ENCODE assay signal across 16 mouse cellular contexts in the genomic region with DNA sequence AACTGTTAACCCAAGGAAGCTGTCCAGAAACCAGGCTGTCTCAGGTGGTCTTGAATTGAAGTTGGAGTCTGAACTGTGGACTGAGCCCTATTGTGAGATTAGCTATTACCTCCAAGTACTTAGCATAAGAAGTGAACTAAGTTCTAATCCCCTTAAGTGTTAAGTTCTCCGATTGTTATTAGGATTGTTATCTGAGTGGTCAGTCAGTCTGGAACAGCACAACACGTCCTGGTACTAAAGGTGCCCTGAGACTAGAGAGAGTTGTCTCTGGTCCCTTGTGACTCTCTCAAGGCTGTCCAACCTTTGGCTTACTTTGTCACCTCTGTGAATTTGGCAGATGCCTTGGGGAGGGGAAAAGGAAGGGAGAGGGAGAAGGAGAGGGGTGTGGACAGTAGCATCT.
"Had no signal": no experiment of that assay in that cellular context is flagged by ENCODE, and none has a peak within 500 bp of the region (broad histone marks: within the 10 kb centered on the region; RNA-seq: fewer than 3 reads in every experiment).

No protein-coding gene starts in this region.

- DNase-seq: heart, postnatal 10 days; heart, postnatal 14 days; heart, postnatal 36 days; heart, postnatal 4 days; kidney, adult 11 months; kidney, adult 18-20 months; kidney, adult 2 months; kidney, adult 8-10 months; kidney, adult 9 months; kidney, postnatal 10 days; kidney, postnatal 14 days; kidney, postnatal 25 days; kidney, postnatal 36 days; kidney, postnatal 4 days; layer of hippocampus, adult 9-11 months; layer of hippocampus, postnatal 36 days had no signal
